Mouse (Mus musculus) layer of hippocampus, adult 11-12 months (tissue): ENCODE data around the gene Ccer1.
"Not testable (repeated sequence)": the region's sequence is repeated elsewhere in the genome, so short reads cannot be mapped to it uniquely, and the experiment has no call there.

Experiments
- DNase-seq: peaks from one replicate; pipeline ENCODE4 v3.0.0; 2022; ENCODE audit warnings: low spot score

Gene Ccer1

GRCm38 (mm10) chr10:97692913-97693312, at the start of gene Ccer1:
Gene Ccer1 (plus strand): TSS chr10:97693059.
- DNase-seq, result no peak

DNA sequence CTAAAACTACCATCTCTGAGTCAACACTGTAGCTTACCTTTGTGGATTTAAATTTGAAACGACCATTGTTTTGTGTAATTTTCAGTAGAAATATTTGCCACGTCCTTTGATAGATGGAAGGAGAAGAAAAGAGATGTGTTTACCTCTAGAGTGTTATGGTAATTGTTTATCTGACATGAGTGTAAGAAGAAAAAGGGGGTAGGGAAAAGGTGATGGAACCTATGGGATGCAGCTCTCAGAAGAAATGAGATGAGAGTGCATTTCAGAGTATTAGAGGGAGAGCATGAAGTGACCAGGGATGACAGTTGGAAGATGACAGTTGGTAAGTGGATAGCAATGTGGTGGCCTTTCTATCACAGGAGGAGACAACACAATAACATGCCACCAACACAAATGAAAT, 49.1 kb upstream of the Ccer1 start, which contains the start of gene Epyc:
Gene Epyc, plus strand, starts transcription at position 301 of the 400 bp plus-strand sequence.
- no peak for DNase-seq

DNA sequence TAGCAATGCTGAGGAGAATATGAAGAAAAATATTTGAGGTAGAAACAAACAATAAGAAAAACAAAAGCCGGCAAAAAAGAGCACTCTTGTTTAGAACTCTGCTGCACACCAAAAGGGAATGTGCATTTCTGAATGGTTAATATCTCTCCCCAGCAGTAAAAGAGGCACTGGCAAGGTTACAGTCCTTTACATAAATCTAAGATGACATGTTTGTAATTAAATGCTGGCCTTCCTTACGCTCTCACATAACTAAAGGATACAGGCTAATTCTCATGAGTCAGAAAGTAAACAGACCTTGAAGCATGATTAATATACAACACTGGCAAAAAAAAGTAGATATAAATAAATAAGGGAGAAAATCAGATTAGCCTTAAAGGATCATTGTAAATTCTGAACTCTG, 42.5 kb upstream of the Ccer1 start:
- DNase-seq, result no peak

GRCm38 (mm10) chr10:97659489-97659888, 33.4 kb upstream of the Ccer1 start:
- DNase-seq, result no peak

GRCm38 (mm10) chr10:97668656-97669055, 24.2 kb upstream of the Ccer1 start:
- no peak for DNase-seq

DNA sequence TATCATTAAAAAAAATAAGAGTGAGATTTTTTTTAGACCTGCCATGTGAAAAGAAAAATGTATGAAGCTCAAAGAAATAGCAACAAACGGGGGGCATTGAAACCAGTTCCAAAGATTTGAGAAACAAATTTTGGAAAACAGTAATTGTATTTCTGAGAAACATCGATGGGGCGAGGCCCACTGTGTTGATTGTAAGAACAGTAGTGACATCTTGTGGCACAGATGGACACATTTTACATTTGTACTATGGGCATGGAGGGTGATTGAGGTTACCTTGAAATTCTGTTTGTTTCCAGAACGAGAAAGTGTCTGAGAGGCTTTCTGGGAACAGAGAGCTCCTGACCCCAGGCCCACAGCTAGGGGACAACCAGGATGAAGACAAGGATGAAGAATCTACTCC, 22.7 kb upstream of the Ccer1 start:
- DNase-seq, result peak; percentile 30

DNA sequence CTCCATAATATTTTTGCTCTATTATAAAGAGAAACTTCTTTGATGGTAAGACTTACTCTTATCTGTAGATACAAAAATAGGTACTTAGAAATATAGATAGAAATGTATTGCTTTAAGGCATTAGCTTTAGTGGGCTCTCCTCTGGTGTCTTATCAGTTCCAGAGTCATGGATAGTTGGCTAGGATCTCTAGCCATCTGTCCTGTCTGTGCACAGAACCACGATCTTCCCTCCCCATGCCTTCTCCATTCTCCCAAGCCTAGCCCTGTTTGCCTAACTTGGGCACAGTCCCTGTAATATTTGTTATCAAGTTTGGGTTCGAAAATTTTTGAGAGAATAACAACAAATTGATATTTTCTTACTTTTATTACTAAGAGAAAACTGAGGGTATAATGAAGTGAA, 19.6 kb upstream of the Ccer1 start:
- no peak for DNase-seq

GRCm38 (mm10) chr10:97682981-97683380, 9.9 kb upstream of the Ccer1 start:
- no peak for DNase-seq

DNA sequence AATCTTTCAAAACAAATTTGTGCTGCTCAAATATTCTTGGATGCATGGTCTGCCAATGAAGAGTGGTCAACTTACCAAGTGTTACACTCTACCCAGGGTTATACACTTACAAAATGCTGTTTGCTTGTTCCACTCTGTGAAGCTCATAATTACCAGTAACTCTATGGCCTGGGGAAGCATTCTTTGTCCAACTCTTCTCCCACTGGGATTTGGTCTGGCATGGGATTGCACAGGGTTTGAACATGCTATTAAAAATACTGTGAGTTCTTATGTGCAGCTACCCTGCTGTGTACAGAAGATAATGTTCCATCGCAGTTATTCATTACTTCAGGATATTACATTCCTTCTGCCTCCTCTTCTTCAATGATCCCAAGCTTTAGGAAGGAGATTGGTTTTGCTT, 5.7 kb upstream of the Ccer1 start:
- DNase-seq, result no peak

- no peak for DNase-seq
These were observed 3.4 kb upstream of the Ccer1 start for GRCm38 (mm10) chr10:97689425-97689824.

DNA sequence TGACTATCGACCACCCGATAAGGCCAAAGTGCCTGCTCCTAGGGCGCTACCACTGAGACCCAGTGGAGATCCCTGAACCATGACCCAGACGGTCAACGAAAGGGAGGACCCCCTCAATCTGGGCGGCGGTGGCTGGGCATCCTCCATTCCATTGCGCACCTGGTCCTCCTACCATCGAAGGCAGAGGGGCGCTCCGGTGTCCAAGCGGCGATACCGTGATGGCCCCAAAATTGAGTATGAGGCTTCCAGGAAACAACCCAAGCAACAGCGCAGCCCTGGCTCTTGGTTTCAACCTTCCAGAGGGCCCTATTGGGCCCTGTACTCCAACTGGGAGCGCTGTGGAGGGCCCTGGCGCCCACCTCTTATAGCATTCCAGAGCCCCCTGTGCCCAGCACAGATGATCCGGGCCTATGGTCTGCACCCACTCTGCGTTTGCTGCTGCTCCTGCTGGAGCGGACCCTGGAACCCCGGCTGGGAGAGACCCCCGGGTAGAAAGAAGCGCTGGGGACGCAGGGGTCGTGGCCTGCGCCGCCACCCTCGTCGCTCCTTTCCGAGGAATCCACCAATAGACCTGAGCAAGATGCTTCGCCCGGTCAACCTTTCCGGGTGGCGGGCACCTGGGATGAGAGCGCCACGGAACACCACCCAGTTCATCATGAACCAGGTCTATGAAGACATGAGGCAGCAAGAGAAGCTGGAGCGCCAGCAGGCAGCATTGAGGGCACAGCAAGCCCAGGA, 708 bp downstream of the Ccer1 start:
- DNase-seq, result no peak

- no peak for DNase-seq
These were observed 9.5 kb downstream of the Ccer1 start for GRCm38 (mm10) chr10:97702321-97702720.

DNA sequence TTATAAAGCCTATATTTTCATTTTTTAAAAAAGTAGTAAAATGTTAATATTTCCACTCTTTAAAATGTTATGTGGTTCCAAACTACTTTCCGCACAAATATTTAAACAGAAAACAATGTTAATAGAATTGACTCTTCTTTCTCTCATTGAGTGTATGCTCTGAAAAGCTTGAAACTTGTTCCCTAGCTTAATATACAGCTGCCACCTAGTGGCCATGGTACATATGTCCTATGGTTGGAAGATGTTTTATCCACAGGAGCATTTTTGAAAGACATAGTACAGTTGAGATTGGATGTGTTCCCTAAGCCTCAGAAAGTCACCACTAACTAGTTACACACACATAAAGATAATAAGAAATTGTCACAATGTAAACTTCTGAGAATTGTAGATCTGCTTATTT, 11.7 kb downstream of the Ccer1 start:
- DNase-seq, result peak; percentile 40

DNA sequence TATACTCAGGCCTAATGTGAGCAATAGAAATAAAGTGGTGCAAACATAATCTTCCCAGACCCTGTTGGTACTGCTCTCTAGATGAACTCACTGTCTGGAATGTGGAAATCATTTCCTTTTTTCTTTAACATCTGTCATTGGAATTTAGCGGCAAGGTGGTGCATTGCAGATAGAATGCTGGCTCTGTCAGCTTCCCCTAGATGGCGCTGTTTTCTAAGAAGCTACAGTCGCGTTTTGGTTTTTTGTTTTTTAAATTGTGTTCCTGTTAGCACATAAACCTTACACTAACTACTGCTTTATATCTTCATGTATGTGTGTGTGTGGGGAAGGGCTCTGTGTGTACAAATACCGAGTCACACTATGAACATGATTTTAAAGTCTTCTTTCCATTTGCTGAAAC, 19.8 kb downstream of the Ccer1 start:
- peak; percentile 28 for DNase-seq

DNA sequence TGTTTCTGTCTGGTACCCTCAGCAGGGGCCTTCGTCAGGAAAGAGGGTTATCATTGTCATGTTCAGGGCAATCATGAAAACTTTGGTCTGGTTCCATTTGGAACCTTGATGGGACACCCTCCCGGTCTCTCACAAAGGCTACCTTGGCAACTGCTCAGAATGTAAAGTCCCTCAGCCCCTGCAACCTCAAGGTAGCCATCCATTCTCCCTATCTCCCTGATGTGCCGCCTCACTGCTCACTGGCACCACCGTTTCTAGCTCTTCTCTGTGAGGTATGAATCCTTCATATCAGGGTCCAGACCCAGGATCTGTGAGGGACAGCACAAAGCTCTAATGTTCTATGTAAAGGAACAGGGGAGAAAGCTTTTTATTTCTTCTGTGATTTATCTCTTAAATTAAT, 21.7 kb downstream of the Ccer1 start:
- DNase-seq, result no peak

- peak; percentile 38 for DNase-seq
These were observed 22.5 kb downstream of the Ccer1 start for GRCm38 (mm10) chr10:97715289-97715906.

DNA sequence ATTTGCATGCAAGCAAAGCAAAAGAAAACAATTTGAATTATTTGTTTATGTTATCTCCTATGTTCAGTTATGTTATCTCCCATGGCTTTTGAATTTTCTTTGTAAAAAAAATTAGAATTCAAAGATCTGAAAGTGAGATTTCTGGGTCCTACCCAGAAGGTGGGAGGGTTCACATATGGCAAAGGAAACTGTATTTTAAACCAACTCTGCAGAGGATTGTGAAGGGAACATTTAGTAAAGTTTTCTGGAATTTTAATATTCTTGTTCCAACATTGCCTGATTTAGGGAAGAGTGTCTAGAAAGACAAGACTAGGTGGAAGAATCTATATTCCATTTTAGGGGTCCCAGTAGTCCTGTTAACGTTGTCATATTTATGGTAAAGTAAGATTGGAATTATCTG, 24.4 kb downstream of the Ccer1 start:
- no peak for DNase-seq

DNA sequence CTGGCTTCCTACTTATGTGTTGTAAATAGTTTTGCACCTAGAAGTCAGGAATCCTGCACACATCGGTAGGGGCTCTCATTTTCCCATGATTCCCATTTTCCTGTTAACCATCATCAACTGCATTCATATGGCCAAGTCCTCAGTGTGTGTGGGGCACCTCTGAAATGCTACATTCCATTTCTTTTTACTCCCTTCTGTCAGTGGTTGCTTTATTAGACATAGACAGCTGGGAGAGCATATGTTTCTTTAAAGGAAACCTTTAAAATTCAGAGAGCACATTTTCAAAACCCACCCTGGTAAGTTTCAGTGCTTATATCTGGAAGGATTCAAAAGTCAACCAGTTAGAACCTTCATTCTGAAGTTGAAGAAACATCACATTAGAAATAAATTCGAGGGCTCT, 25.2 kb downstream of the Ccer1 start:
- DNase-seq, result no peak

DNA sequence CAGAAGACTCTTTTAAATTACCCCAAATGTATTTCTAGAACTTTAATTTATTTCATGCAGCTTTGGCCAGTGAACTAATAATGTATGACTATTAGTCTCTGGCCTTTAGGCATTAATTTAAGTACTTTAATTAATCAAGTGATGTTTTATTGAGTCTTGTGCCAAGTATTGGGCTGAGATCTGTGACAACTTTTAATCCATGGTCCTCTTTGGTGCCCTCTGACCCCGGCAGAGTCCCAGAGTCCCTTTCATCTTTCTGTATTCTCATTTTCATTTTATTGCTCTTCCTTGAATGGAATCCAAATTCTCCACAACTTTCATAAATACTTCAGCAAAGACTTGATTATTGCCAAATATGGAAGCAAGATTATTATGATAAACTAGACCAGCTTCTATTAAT, 27.8 kb downstream of the Ccer1 start:
- DNase-seq, result no peak

GRCm38 (mm10) chr10:97722709-97723108, 29.9 kb downstream of the Ccer1 start:
- DNase-seq, result no peak

GRCm38 (mm10) chr10:97725929-97726328, 33.1 kb downstream of the Ccer1 start:
- no peak for DNase-seq

DNA sequence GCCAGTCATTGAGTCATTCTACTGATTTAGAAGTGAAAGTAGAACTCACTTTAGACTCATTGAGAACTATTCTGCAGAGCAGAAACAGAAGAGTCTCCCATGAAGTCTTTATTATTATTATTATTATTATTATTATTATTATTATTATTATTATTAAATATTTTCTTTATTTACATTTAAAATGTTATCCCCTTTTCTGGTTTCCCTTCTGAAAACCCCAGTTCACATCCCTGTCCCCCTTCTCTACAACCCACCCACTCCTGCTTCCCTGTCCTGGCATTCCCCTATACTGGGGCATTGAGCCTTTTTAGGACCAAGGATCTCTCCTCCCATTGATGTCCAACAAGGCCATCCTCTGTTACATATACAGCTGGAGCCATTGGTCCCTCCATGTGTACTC, 33.8 kb downstream of the Ccer1 start, which contains the start of gene C030005K15Rik:
Gene C030005K15Rik, minus strand, starts transcription at position 101 of the 400 bp plus-strand sequence.
- not testable (repeated sequence) for DNase-seq
